Mouse (Mus musculus): ENCODE results near the gene Aph1c. TPM values are rescaled to one million over a fixed set of nuclear protein-coding genes. Genes with fewer than 3 reads are reported as not detected.

The Aph1c gene
- polyA plus RNA-seq, 1 experiment from 2014 or later = 3.2 TPM

Other genes with a start within 250 kb of the Aph1c start
- 70.3 and 77.3 TPM in 2 replicates for gene Usp3, start 241.6 kb downstream of the Aph1c start, polyA plus RNA-seq (2015; fragmentation: Nextera tagmentation; extraction: Ambion mirVana)
- gene Car12, start 121.0 kb downstream of the Aph1c start, polyA plus RNA-seq (2015; fragmentation: Nextera tagmentation; extraction: Ambion mirVana) = 1.2 and 2.3 TPM in 2 replicates
- 21.5 and 23.1 TPM in 2 replicates for gene Aph1b, start 39.2 kb downstream of the Aph1c start, polyA plus RNA-seq (2015; fragmentation: Nextera tagmentation; extraction: Ambion mirVana)
- 0.54 and 0.58 TPM in 2 replicates for gene Gm10647, start 37.7 kb downstream of the Aph1c start, polyA plus RNA-seq (2015; fragmentation: Nextera tagmentation; extraction: Ambion mirVana)
- 28.5 and 29.0 TPM in 2 replicates for gene Rab8b, start 85.0 kb upstream of the Aph1c start, polyA plus RNA-seq (2015; fragmentation: Nextera tagmentation; extraction: Ambion mirVana)
- gene Rps27l, start 111.4 kb upstream of the Aph1c start, polyA plus RNA-seq (2015; fragmentation: Nextera tagmentation; extraction: Ambion mirVana) = 179 and 197 TPM in 2 replicates
- 10.8 and 11.2 TPM in 2 replicates for gene Lactb, start 140.8 kb upstream of the Aph1c start, polyA plus RNA-seq (2015; fragmentation: Nextera tagmentation; extraction: Ambion mirVana)
- 146 and 151 TPM in 2 replicates for gene Tpm1, start 214.7 kb upstream of the Aph1c start, polyA plus RNA-seq (2015; fragmentation: Nextera tagmentation; extraction: Ambion mirVana)